Mouse (Mus musculus) CD4-positive, CD25-positive, alpha-beta regulatory T cell, adult 2 months (primary cell): ENCODE data around the gene Fundc2.
A peak's percentile ranks its signal among the peaks of the same experiment; 100 is the strongest.

ENCODE experiments used
- DNase-seq: peaks from one replicate; pipeline ENCODE4 v3.0.0-alpha.2; 2012; ENCODE audit warnings: low read depth, low spot score

Fundc2 gene

GRCm38 (mm10) chrX:75382195-75382771 is at the start of gene Fundc2, which contains the start of gene F8:
TSS of gene Fundc2 (plus strand) at chrX:75382399.
TSS of gene F8 (minus strand) at chrX:75382615.
- peak; percentile 86 for DNase-seq

- DNase-seq, result no peak
Measured at GRCm38 (mm10) chrX:75370197-75370596, 12.0 kb upstream of the Fundc2 start.

- no peak for DNase-seq
Measured at GRCm38 (mm10) chrX:75372666-75373425, 9.4 kb upstream of the Fundc2 start.

GRCm38 (mm10) chrX:75376815-75377214 is 5.4 kb upstream of the Fundc2 start:
- no peak for DNase-seq

- no peak for DNase-seq
Measured at GRCm38 (mm10) chrX:75381176-75381575, 1.0 kb upstream of the Fundc2 start.

GRCm38 (mm10) chrX:75381699-75382098 is 500 bp upstream of the Fundc2 start:
- no peak for DNase-seq

GRCm38 (mm10) chrX:75399471-75399870 is 17.3 kb downstream of the Fundc2 start:
- DNase-seq, result no peak

- no peak for DNase-seq
Measured at GRCm38 (mm10) chrX:75402668-75403067, 20.5 kb downstream of the Fundc2 start.

- no peak for DNase-seq
Measured at GRCm38 (mm10) chrX:75403350-75403749, 21.2 kb downstream of the Fundc2 start.

- no peak for DNase-seq
Measured at GRCm38 (mm10) chrX:75409711-75410110, 27.5 kb downstream of the Fundc2 start.

- DNase-seq, result peak; percentile 93
Measured at GRCm38 (mm10) chrX:75415936-75416785, 34.0 kb downstream of the Fundc2 start, which contains the start of the genes Cmc4, Mtcp1 and Brcc3. TSS of gene Cmc4 (minus strand) at chrX:75416584. TSS of gene Mtcp1 (minus strand) at chrX:75416588. TSS of gene Brcc3 (plus strand) at chrX:75416628.
